Mouse (Mus musculus) left cerebral cortex, adult 11 months (tissue): ENCODE results near the gene Eif3j1.

ENCODE experiments used
- DNase-seq: peaks from one replicate; pipeline ENCODE4 v3.0.0; 2022; ENCODE audit warnings: low spot score

The Eif3j1 gene

DNA sequence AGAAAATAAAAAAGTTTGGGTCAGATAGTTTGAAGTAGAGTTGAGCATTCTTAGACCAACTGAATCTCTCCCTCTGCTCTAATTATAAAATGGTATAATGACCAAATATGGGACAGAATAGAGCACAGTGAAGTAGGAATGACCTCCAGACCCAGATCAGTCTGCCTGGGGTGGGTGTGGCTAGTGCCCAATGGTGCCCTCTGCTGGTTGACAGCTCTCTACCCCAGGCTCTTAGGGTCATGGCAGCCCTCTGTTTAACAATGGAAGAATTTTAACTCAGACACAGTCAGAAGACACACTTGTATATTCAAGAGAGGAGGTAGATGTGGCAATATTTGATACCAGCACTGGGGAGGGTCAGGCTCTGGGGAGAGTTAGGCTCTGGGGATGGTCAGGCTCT, 73.7 kb downstream of the Eif3j1 start:
- no peak for DNase-seq
